Comparison of ENCODE assay signal across 9 mouse cellular contexts in genomic region chr14:43983897-43984296, GRCm38 (mm10). TPM values are rescaled to one million over a fixed set of nuclear protein-coding genes. Genes with fewer than 3 reads are reported as not detected.
DNase-seq lines count a peak whose midpoint lies in the region; ATAC-seq lines count a peak whose summit lies in the region.
"Had no signal": no experiment of that assay in that cellular context is flagged by ENCODE, and none has a peak within 500 bp of the region (broad histone marks: within the 10 kb centered on the region; RNA-seq: fewer than 3 reads in every experiment).

No protein-coding gene starts in this region.

- WGBS in hindbrain, embryonic 14.5 days: 0% methylated on average over 3 of the region's 4 CpGs

- H3K4me3 ChIP-seq in hindbrain, embryonic 14.5 days (replicated peaks; ENCODE audit: low read length): no peak overlapping the region
- H3K4me3 ChIP-seq: erythroblast, embryonic 14.5 days had no signal

- DNase-seq in T-cell, adult 2 months (ENCODE audit: low spot score): peak; percentile 0
- DNase-seq in cerebellum, postnatal 14 days: peak; percentile 30 to 54
- DNase-seq in frontal cortex, postnatal 36 days (ENCODE audit: low spot score in 2 of 2): peak; percentile 11 to 33
- peak; percentile 63 for DNase-seq in hindbrain, embryonic 14.5 days (ENCODE audit: low spot score)
- DNase-seq in layer of hippocampus, postnatal 25 days (ENCODE audit: extremely low spot score in 1 of 2, low spot score in 1 of 2): peak; percentile 25 to 68
- peak; percentile 39 for DNase-seq in lung, postnatal 25 days (ENCODE audit: low spot score)
- peak; percentile 62 for DNase-seq in retina, embryonic 14.5 days (ENCODE audit: low spot score)
- DNase-seq in urinary bladder, postnatal 14 days (ENCODE audit: low spot score): peak; percentile 54

- no peak overlapping the region for H3K4me2 ChIP-seq in hindbrain, embryonic 14.5 days (replicated peaks)

- no peak overlapping the region for H3K27ac ChIP-seq in hindbrain, embryonic 14.5 days

- no peaks in the 10 kb centered on the region for H3K9me3 ChIP-seq in hindbrain, embryonic 14.5 days (ENCODE audit: control insufficient read depth, low read length)

- no peaks in the 10 kb centered on the region for H3K4me1 ChIP-seq in hindbrain, embryonic 14.5 days (replicated peaks; ENCODE audit: control insufficient read depth, insufficient read depth, low read length)

- no peaks in the 10 kb centered on the region for H3K36me3 ChIP-seq in hindbrain, embryonic 14.5 days (replicated peaks; ENCODE audit: control insufficient read depth, insufficient read depth)

- peak; percentile 75 for ATAC-seq in hindbrain, embryonic 14.5 days (ENCODE audit: low FRiP score)

- H3K27me3 ChIP-seq in hindbrain, embryonic 14.5 days (ENCODE audit: control insufficient read depth, insufficient read depth, low read length): no peaks in the 10 kb centered on the region

- H3K9ac ChIP-seq in hindbrain, embryonic 14.5 days: no peak overlapping the region

RNA-seq across cellular contexts. Expression of gene Ang6, which starts 18.2 kb away (rescaled TPM):
- not detected in 2 replicates for polyA plus RNA-seq in hindbrain, embryonic 14.5 days (2014; fragmentation: Nextera tagmentation; extraction: Ambion mirVana)
- not detected for total RNA-seq in layer of hippocampus, postnatal 25 days (2021)
- polyA plus RNA-seq: erythroblast, embryonic 14.5 days had no signal

RNA-seq across cellular contexts. Expression of gene Ang5, which starts 27.0 kb away (rescaled TPM):
- polyA plus RNA-seq in hindbrain, embryonic 14.5 days (2014; fragmentation: Nextera tagmentation; extraction: Ambion mirVana): not detected in 2 replicates
- total RNA-seq in layer of hippocampus, postnatal 25 days (2021): not detected
- polyA plus RNA-seq: erythroblast, embryonic 14.5 days had no signal

RNA-seq across cellular contexts. Expression of gene Gm8113, which starts 58.7 kb away (rescaled TPM):
- 6.7 and 8.6 TPM in 2 replicates for polyA plus RNA-seq in hindbrain, embryonic 14.5 days (2014; fragmentation: Nextera tagmentation; extraction: Ambion mirVana)
- total RNA-seq in layer of hippocampus, postnatal 25 days (2021): not detected
- polyA plus RNA-seq: erythroblast, embryonic 14.5 days had no signal

Comparison
In these comparisons a context has a peak if more than half of its experiments do, and no peak if none do; other contexts are left out.
1. DNase-seq: peak in every context shown above with its lines; median percentile 63 in hindbrain, embryonic 14.5 days; 62 in retina, embryonic 14.5 days; 54 in urinary bladder, postnatal 14 days; 46 in layer of hippocampus, postnatal 25 days; 42 in cerebellum, postnatal 14 days; 39 in lung, postnatal 25 days; 22 in frontal cortex, postnatal 36 days; 0 in T-cell, adult 2 months.